Mouse (Mus musculus): ENCODE data around the gene Cd300lg.

GRCm38 (mm10) chr11:102029966-102030365 lies 11.3 kb upstream of the Cd300lg start:
- TF ChIP-seq POLR2A (IDR thresholded peaks at IDR 0.05; ENCODE audit: control insufficient read depth, low read depth, low read length) (no peak), CTCF (IDR thresholded peaks at IDR 0.05; ENCODE audit: control insufficient read depth, insufficient read depth, insufficient replicate concordance, low read depth, low read length) (no peak)

All from testis, adult 2 months (tissue).